Mouse (Mus musculus) heart, embryonic 13.5 days (tissue): ENCODE measurements at regions not wholly inside any gene's neighbourhood (a gene's known extent, or its start where the extent isn't known, plus 50 kb on each side); places are given as distances from the start of the nearest gene placed in this dataset.
"Not testable (repeated sequence)": the region's sequence is repeated elsewhere in the genome, so short reads cannot be mapped to it uniquely, and the experiment has no call there.

Experiments used
- ATAC-seq: fragments of 200-750 bp; cut with Nextera tagmentation; 2 replicates; pipeline ENCODE4 v1.8.0; 2017; ENCODE audit warnings: moderate TSS enrichment; ENCODE audit not compliant: insufficient number of reproducible peaks, low FRiP score, low TSS enrichment; ENCODE audit errors: extremely low read depth
- H3K27ac ChIP-seq: fragments of 300-500 bp; sonication (generic); replicated peaks from 2 replicates; pipeline ENCODE4 v1.5.1; 2015; ENCODE audit warnings: moderate library complexity, mild to moderate bottlenecking, inconsistent platforms
- H3K27me3 ChIP-seq: fragments of 300-500 bp; sonication (generic); replicated peaks from 2 replicates; pipeline ENCODE4 v1.6.1; 2015; ENCODE audit warnings: mild to moderate bottlenecking, inconsistent platforms
- H3K36me3 ChIP-seq: fragments of 300-500 bp; sonication (generic); 2 replicates; pipeline ENCODE4 v1.6.1; 2015; ENCODE audit warnings: mild to moderate bottlenecking, inconsistent platforms
- H3K4me1 ChIP-seq: fragments of 300-500 bp; sonication (generic); 2 replicates; pipeline ENCODE4 v1.6.1; 2015; ENCODE audit warnings: inconsistent platforms
- H3K4me2 ChIP-seq: fragments of 300-500 bp; sonication (generic); 2 replicates; pipeline ENCODE4 v1.6.1; 2015; ENCODE audit warnings: inconsistent platforms, mild to moderate bottlenecking, moderate library complexity
- H3K4me3 ChIP-seq: fragments of 300-500 bp; sonication (generic); 2 replicates; pipeline ENCODE4 v1.5.1; 2015; ENCODE audit warnings: moderate library complexity, mild to moderate bottlenecking, inconsistent platforms
- H3K9ac ChIP-seq: fragments of 300-500 bp; sonication (generic); 2 replicates; pipeline ENCODE4 v1.6.1; 2015; ENCODE audit warnings: inconsistent platforms, mild to moderate bottlenecking, moderate library complexity
- H3K9me3 ChIP-seq: fragments of 300-500 bp; sonication (generic); 2 replicates; pipeline ENCODE4 v1.6.1; 2016; ENCODE audit warnings: inconsistent platforms
- WGBS: fragments of 180-500 bp; shearing (Covaris S2); methylation state at CpG from one replicate; pipeline ENCODE4 v1.1.7; 2015; ENCODE audit warnings: mixed read lengths; 5-methylcytosine and 5-hydroxymethylcytosine counted together

DNA sequence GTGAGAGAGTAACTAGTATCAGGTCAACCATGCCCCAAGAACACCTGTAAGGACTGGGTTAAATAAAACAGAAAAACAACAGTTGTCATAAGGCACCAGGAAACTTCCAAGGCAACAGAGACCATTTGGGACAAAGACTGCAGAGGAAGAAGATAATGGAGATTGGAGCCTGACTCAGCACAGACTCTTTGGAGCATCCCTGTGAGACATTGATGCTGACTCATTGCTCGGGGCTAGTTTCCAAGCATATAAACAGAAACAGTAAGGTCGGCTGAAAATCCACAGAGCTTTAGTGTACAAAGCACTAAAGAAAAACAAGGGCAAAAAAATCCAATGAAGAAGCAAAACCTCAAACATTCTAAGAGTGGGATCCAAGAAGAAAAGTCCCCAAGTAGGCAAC lies 386.3 kb downstream of the Epm2a start:
- H3K9ac ChIP-seq, result no peak overlapping the region
- H3K27ac ChIP-seq, result no peak overlapping the region

DNA sequence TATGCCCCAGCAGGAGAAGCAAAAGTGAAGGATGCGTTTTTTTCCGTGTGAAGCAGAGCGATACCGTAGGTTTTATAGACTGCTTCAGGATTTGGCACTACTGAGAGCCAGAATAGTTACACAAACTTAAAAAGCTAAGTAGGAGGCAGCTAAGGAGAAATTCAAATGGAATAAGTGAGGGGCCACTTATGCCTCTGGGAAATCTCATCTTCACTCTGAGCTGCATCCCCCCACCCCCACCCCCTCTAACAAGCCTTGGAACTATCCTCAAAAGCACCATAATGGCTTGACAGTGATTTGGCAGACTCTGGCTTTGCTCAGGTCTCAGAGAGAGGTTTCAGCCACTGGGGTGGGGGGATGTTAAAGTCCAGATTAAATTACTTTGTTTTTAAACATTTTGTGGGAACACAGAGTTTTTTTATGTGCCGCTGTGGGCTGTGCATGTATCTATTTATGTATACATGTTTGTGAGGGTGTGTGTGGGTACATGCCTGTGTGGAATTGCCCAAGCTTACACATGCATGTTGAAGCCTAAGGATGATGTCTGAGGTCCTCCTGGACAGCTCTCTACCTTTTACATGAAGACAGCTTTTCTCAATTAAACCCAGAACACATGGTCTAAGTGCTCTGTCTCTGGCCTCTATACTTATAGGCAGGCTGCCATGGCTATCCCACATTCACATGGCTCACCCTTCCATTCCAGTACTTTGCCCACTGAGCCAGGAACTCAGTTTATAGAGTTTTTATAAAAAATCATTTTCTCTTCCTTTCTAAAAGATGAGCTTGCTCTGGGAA lies 396.6 kb downstream of the Epm2a start:
- Histone ChIP-seq H3K9ac (no peak overlapping the region), H3K4me2 (no peak overlapping the region), H3K36me3 (no peaks in the 10 kb centered on the region), H3K27me3 (no peaks in the 10 kb centered on the region), H3K27ac (no peak overlapping the region), H3K9me3 (no peaks in the 10 kb centered on the region), H3K4me1 (no peaks in the 10 kb centered on the region), H3K4me3 (no peak overlapping the region)
- 74% methylated on average over 5 of the region's 5 CpGs for WGBS
- ATAC-seq, result no peak

More for the DNA sequence above, 386.3 kb downstream of the Epm2a start:
- 58% methylated on average over 2 of the region's 2 CpGs for WGBS
- ATAC-seq, result no peak
- no peaks in the 10 kb centered on the region for H3K4me1 ChIP-seq
- H3K9me3 ChIP-seq, result no peaks in the 10 kb centered on the region
- H3K4me2 ChIP-seq, result no peak overlapping the region
- no peaks in the 10 kb centered on the region for H3K27me3 ChIP-seq
- no peaks in the 10 kb centered on the region for H3K36me3 ChIP-seq
- H3K4me3 ChIP-seq, result no peak overlapping the region

DNA sequence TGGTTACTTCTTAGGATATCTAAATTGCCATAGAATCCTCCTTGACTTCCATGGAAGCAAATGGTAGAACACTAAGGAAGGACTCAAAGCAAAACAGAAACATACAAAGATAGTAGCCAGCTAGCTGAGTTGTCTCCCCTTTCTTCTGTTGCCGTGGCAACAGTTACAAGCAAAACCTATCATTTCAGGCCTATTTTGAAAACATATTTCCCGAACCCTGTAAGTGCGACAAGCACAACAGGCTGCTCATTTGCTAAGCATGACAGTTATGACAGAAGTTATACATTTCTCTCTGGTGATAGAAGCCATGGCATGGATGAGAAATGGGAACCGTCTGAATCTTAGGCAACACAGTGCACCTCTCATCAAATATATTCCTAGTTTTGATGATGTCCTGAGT lies 402.4 kb downstream of the Epm2a start:
- no peak overlapping the region for H3K27ac ChIP-seq
- no peak for ATAC-seq
- WGBS, result 86% methylated on average over 4 of the region's 4 CpGs
- no peaks in the 10 kb centered on the region for H3K27me3 ChIP-seq
- no peaks in the 10 kb centered on the region for H3K36me3 ChIP-seq
- H3K9me3 ChIP-seq, result no peaks in the 10 kb centered on the region
- no peak overlapping the region for H3K9ac ChIP-seq
- no peaks in the 10 kb centered on the region for H3K4me1 ChIP-seq
- H3K4me2 ChIP-seq, result no peak overlapping the region
- no peak overlapping the region for H3K4me3 ChIP-seq

DNA sequence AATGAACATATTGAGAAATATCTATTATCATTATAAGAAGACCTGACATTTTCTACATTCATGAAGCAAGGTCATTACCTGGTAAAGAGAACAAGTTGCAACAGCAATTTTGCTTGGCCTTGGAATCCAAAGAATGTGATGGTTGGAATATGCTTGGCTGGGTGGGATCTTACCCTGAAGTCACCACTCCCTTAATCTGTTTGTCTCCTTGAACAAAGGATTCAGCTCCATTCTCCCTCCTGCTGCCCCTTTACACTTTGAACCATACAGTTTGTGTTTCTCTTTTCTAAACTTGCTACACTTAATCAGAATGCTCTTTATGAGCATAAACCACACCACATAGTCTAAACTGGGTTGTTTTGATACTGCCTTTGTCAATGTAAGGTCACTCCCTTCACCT lies 403.8 kb downstream of the Epm2a start:
- no peak for ATAC-seq
- H3K4me2 ChIP-seq, result no peak overlapping the region
- no peak overlapping the region for H3K4me3 ChIP-seq

DNA sequence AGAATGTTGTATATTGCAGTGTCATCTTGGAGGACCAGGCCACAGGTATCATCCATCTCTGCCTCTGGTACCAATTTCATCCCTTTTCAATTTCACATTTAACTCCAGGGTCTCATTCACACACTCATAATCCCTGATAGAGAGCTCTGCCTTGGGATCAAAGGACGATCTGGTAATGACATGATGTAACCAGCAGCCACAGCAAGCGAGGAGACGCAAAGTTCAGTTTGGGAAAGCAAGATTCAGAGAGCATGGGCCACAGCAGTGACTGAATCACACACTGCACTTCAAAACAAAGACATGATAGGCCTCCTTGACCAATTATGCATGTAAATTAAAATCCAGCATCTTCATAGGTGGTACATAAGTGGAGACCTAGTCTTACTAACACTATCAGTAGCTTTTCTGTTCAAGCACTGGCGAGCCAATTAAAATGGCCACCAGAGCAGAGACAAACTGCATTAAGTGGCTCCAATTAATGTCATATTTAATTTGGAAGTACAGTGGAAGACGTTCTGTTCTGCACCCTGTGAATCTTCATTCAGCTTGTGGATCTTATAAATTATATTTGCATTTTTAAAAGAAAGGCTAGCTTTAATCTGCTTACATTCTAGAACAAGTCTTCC lies 412.0 kb downstream of the Epm2a start:
- Histone ChIP-seq H3K27ac (no peak overlapping the region), H3K9ac (no peak overlapping the region), H3K36me3 (no peaks in the 10 kb centered on the region), H3K4me3 (no peak overlapping the region), H3K9me3 (no peaks in the 10 kb centered on the region), H3K4me2 (no peak overlapping the region), H3K27me3 (no peaks in the 10 kb centered on the region), H3K4me1 (no peaks in the 10 kb centered on the region)
- 71% methylated on average over 5 of the region's 5 CpGs for WGBS
- ATAC-seq, result no peak

More for the DNA sequence above, 403.8 kb downstream of the Epm2a start:
- no peak overlapping the region for H3K27ac ChIP-seq
- no peak overlapping the region for H3K9ac ChIP-seq
- H3K9me3 ChIP-seq, result no peaks in the 10 kb centered on the region
- no peaks in the 10 kb centered on the region for H3K27me3 ChIP-seq
- H3K36me3 ChIP-seq, result no peaks in the 10 kb centered on the region
- no peaks in the 10 kb centered on the region for H3K4me1 ChIP-seq

DNA sequence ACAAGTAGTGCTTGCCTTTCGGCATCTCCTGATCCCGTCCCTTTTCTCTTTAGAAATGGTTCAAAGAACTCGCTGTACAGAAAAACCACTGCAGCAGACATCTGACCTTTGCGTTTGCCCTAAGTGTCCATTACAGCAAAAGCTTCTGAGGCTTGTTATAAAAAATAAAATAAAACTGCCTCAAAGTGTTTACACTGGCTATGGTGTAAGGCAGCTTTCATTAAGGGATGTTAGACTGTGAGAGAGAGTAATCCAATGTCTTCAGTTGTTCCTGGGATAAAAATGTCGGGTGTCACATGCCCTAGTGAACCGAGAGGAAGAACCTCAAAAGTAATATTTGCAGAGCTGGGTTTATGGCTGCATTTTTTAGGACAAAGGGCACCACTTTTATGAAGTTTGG lies 434.7 kb downstream of the Epm2a start:
- WGBS, result 76% methylated on average over 6 of the region's 6 CpGs
- ATAC-seq, result no peak
- H3K9me3 ChIP-seq, result peaks cover 9% of the 10 kb centered on the region; the same call in 1 of the 2 replicates

DNA sequence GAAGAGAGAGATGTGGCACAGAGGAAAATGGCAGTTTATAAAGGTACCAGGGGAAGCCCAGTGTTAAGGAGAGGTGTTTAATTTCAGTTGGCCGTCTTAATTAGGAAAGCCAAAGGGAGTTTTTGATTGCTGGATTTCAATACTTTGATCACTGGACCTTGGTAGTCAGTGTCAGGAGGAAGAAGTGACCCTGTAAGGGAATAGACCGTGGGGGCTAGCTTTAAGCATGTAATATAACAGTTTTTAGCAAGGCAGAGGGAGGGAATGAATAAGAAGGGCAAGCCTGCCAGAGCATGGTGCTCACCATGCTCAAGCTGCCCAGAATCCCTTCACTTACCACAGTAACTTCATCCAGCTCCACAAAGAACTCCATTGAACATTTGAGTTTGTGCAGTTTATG lies 437.1 kb downstream of the Epm2a start:
- no peak for ATAC-seq
- 59% methylated on average over 2 of the region's 2 CpGs for WGBS
- H3K27ac ChIP-seq, result no peak overlapping the region
- no peaks in the 10 kb centered on the region for H3K4me1 ChIP-seq
- H3K36me3 ChIP-seq, result no peaks in the 10 kb centered on the region
- no peaks in the 10 kb centered on the region for H3K27me3 ChIP-seq
- no peak overlapping the region for H3K4me2 ChIP-seq
- no peaks in the 10 kb centered on the region for H3K9me3 ChIP-seq
- no peak overlapping the region for H3K9ac ChIP-seq
- H3K4me3 ChIP-seq, result no peak overlapping the region

More for the DNA sequence above, 434.7 kb downstream of the Epm2a start:
- Histone ChIP-seq H3K4me3 (no peak overlapping the region), H3K27me3 (no peaks in the 10 kb centered on the region), H3K27ac (no peak overlapping the region), H3K4me2 (no peak overlapping the region), H3K9ac (no peak overlapping the region), H3K36me3 (no peaks in the 10 kb centered on the region), H3K4me1 (no peaks in the 10 kb centered on the region)

DNA sequence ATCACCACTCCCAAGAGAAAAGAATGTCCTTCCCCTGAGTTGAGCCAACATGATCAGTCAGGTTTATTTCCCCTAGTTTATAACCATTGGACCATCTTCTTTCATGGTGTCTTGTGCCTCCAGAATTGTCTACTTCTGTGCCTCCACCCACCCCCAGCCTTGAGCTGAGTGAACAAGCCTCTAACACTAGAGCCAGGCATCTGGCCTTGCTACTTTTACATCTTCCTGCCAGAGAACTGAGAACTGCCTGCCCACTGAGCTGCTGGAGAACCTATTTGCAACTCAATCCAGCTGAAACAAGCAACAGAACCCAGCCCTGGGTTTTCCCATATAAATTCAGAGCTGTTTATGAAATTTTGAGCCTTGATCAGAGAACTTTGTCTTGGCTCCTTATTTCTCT lies 444.0 kb downstream of the Epm2a start:
- Histone ChIP-seq H3K27ac (no peak overlapping the region), H3K9ac (no peak overlapping the region), H3K36me3 (no peaks in the 10 kb centered on the region), H3K9me3 (no peaks in the 10 kb centered on the region), H3K4me2 (no peak overlapping the region), H3K4me1 (no peaks in the 10 kb centered on the region), H3K27me3 (no peaks in the 10 kb centered on the region), H3K4me3 (no peak overlapping the region)
- ATAC-seq, result no peak

DNA sequence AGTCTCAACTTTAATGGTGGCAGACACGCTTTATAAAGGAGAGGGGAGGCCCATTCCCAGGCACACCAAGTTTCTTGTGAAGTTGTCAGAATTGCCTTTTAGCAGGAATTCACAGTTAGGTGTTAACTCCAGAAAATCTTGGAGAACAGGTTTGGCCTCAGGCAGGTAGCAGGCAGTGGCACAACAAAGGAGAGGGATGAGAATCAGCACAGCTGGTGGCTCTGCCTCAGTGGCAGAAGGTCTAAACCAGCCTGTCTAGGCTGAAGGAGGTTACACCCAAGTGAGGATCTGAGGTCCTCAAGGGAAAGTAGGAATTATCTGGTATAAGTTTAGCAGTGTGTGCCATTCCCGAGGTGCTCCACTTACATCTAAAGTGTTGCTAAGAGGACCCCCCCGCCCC lies 456.3 kb downstream of the Epm2a start:
- Histone ChIP-seq H3K9me3 (no peaks in the 10 kb centered on the region), H3K27ac (no peak overlapping the region), H3K4me2 (no peak overlapping the region), H3K4me3 (no peak overlapping the region), H3K4me1 (no peaks in the 10 kb centered on the region), H3K9ac (no peak overlapping the region), H3K36me3 (no peaks in the 10 kb centered on the region), H3K27me3 (no peaks in the 10 kb centered on the region)
- no peak for ATAC-seq
- 79% methylated on average over 3 of the region's 3 CpGs for WGBS

DNA sequence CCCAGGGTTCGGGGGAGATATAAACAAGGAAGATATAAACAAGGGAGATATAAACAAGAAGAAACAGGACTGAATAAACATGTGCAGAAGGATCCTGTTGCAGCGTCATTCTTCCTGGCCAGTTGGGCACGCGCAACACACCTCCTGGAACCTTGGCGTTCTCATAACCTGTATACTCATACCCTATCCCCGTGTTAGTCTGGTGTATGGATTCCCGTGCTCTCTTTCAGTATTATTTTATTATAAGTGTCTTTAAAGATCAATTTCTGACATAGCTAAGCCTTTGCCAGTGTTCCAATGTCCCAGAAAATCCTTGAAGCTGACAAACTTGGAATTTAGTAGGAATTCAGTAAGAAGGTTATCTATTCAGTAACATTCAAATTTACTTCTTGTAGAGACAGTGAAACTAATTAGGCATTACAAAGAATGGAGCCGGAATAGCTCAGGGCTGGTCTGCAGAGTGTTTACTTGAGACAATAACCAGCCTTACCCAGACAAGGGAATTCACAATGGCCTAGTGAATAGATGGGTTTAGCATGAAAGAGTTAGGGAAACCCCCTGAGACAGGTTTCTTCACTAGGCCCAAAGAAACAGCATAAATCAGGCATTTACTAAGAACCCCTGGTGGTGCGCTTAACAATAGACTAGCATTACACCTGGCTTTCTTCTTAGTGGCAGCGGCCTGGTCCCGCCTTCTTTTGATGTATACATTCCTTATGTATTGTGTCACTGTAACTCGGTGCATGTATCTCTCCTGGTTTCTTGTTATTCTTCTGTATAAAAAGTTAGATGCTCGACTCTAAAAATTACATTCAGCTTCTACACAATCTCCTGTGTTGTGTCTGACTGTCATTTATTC lies 458.4 kb downstream of the Epm2a start:
- H3K27ac ChIP-seq, H3K4me1 ChIP-seq, H3K9ac ChIP-seq, H3K27me3 ChIP-seq, H3K4me2 ChIP-seq, ATAC-seq, H3K9me3 ChIP-seq, H3K4me3 ChIP-seq, H3K36me3 ChIP-seq: not testable (repeated sequence)
- WGBS, result 79% methylated on average over 13 of the region's 13 CpGs

DNA sequence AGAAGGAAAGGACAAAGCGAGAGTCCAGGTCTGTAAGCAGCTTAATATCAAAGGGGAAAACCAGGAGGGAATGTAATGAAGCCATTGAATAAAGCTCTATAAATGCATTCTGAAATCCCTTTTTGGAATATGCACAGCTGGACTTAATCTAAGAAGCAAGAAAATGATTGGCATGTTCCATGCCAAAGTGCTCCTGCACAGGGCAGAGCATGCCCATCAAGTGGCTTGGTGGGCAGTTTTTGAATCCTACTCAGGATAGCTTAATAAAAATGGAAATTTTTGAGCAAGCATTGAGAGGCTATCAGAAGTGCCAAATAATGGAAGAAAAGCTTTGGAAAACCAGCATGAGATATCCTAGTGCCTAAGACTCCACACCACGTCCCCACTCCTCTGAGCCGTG lies 466.1 kb downstream of the Epm2a start:
- Histone ChIP-seq H3K4me3 (no peak overlapping the region), H3K9me3 (no peaks in the 10 kb centered on the region), H3K27ac (no peak overlapping the region), H3K27me3 (no peaks in the 10 kb centered on the region), H3K36me3 (no peaks in the 10 kb centered on the region), H3K9ac (no peak overlapping the region), H3K4me2 (no peak overlapping the region), H3K4me1 (no peaks in the 10 kb centered on the region)
- no peak for ATAC-seq
- WGBS, result 75% methylated on average over 3 of the region's 3 CpGs
